Mouse (Mus musculus) heart, postnatal 25 days (tissue): ENCODE data around the gene Galnt2. TPM values are rescaled to one million over a fixed set of nuclear protein-coding genes. Genes with fewer than 3 reads are reported as not detected.

Experiments used
- DNase-seq: peaks from one replicate; pipeline ENCODE4 v3.0.0; 2022; ENCODE audit warnings: low spot score
- intact Hi-C: fragments of 180-260 bp; cut with DNase I; formaldehyde crosslinking; loops from one replicate; pipeline ENCODE4 v1.15.1; 2025
- total RNA-seq, 2 experiments: library from RNA; stranded (reverse); gene quantifications; 2 replicates each; pipeline ENCODE4 v1.2.3; 2021

Gene Galnt2
- total RNA-seq, 2 experiments from 2014 or later: 37.7 to 41.6 TPM

- no peak for DNase-seq
- intact Hi-C loops: no loop called here
Observed at GRCm38 (mm10) chr8:124265130-124265529, 33.9 kb downstream of the Galnt2 start.

- peak; percentile 31 for DNase-seq
- intact Hi-C loops: no loop called here
Observed at GRCm38 (mm10) chr8:124265798-124266197, 34.6 kb downstream of the Galnt2 start.

GRCm38 (mm10) chr8:124267206-124267605, 36.0 kb downstream of the Galnt2 start:
- intact Hi-C loops: no loop called here
- DNase-seq: no peak

- no peak for DNase-seq
- intact Hi-C loops: no loop called here
Observed at GRCm38 (mm10) chr8:124270504-124270903, 39.3 kb downstream of the Galnt2 start.

GRCm38 (mm10) chr8:124270904-124271303, 39.7 kb downstream of the Galnt2 start:
- intact Hi-C loops: no loop called here
- no peak for DNase-seq

GRCm38 (mm10) chr8:124271518-124271917, 40.3 kb downstream of the Galnt2 start:
- no peak for DNase-seq
- intact Hi-C loops: no loop called here

GRCm38 (mm10) chr8:124272792-124273191, 41.6 kb downstream of the Galnt2 start:
- intact Hi-C loops: no loop called here
- no peak for DNase-seq

GRCm38 (mm10) chr8:124273606-124274218, 42.5 kb downstream of the Galnt2 start:
- intact Hi-C loops: no loop called here
- DNase-seq: no peak

GRCm38 (mm10) chr8:124274441-124275120, 43.4 kb downstream of the Galnt2 start:
- intact Hi-C loops: no loop called here
- DNase-seq: no peak

GRCm38 (mm10) chr8:124275377-124276071, 44.3 kb downstream of the Galnt2 start:
- no peak for DNase-seq
- intact Hi-C loops: no loop called here

- intact Hi-C loops: no loop called here
- DNase-seq: peak; percentile 55
Observed at GRCm38 (mm10) chr8:124277951-124278910, 47.0 kb downstream of the Galnt2 start.

- intact Hi-C loops: no loop called here
- DNase-seq: no peak
Observed at GRCm38 (mm10) chr8:124278956-124279689, 47.9 kb downstream of the Galnt2 start.

GRCm38 (mm10) chr8:124279690-124279985, 48.4 kb downstream of the Galnt2 start:
- intact Hi-C loops: no loop called here
- no peak for DNase-seq

- intact Hi-C loops: loop anchor here (2.0 to 5.0 kb wide), 2 partner anchors 51 to 215 kb away; partner anchors contain the start of gene Galnt2
- no peak for DNase-seq
Observed at GRCm38 (mm10) chr8:124281700-124282541, 50.7 kb downstream of the Galnt2 start.

GRCm38 (mm10) chr8:124282878-124283630, 51.9 kb downstream of the Galnt2 start:
- intact Hi-C loops: loop anchor here (5.0 kb wide), 1 partner anchor 216 kb away; no protein-coding TSS in a partner anchor
- no peak for DNase-seq

- intact Hi-C loops: loop anchor here (5.0 kb wide), 1 partner anchor 216 kb away; no protein-coding TSS in a partner anchor
- DNase-seq: no peak
Observed at GRCm38 (mm10) chr8:124283644-124284332, 52.6 kb downstream of the Galnt2 start.

GRCm38 (mm10) chr8:124284333-124284711, 53.1 kb downstream of the Galnt2 start:
- intact Hi-C loops: loop anchor here (5.0 kb wide), 1 partner anchor 217 kb away; no protein-coding TSS in a partner anchor
- DNase-seq: no peak
